Comparison of ENCODE assay signal across 19 mouse cellular contexts in genomic region chr19:55164162-55164561, GRCm38 (mm10). TPM values are rescaled to one million over a fixed set of nuclear protein-coding genes. Genes with fewer than 3 reads are reported as not detected.
"Had no signal": no experiment of that assay in that cellular context is flagged by ENCODE, and none has a peak within 500 bp of the region (broad histone marks: within the 10 kb centered on the region; RNA-seq: fewer than 3 reads in every experiment).

No protein-coding gene starts in this region.

- H3K4me2 ChIP-seq: lung, embryonic 14.5 days; midbrain, embryonic 12.5 days; neural tube, embryonic 13.5 days; neural tube, embryonic 15.5 days had no signal

- DNase-seq: lung, embryonic 14.5 days; midbrain, embryonic 14.5 days; retina, postnatal 1 day; right cerebral cortex, adult 18-20 months; right cerebral cortex, postnatal 25 days; right cerebral cortex, postnatal 4 days; spleen, adult 18-20 months; thymus, adult 18-20 months; thymus, postnatal 14 days; thymus, postnatal 36 days had no signal

- H3K9ac ChIP-seq: lung, embryonic 14.5 days; midbrain, embryonic 12.5 days; neural tube, embryonic 13.5 days; neural tube, embryonic 15.5 days had no signal

- H3K4me1 ChIP-seq: midbrain, embryonic 12.5 days; neural tube, embryonic 13.5 days; neural tube, embryonic 15.5 days had no signal

- H3K4me3 ChIP-seq: midbrain, embryonic 10.5 days; midbrain, embryonic 12.5 days; myocyte; neural tube, embryonic 13.5 days; neural tube, embryonic 15.5 days had no signal

- H3K9me3 ChIP-seq: midbrain, embryonic 10.5 days; midbrain, embryonic 12.5 days; neural tube, embryonic 15.5 days had no signal

- H3K36me3 ChIP-seq: midbrain, embryonic 10.5 days; midbrain, embryonic 12.5 days; neural tube, embryonic 13.5 days; neural tube, embryonic 15.5 days had no signal

- H3K27me3 ChIP-seq: midbrain, embryonic 12.5 days; neural tube, embryonic 13.5 days; neural tube, embryonic 15.5 days had no signal

- H3K27ac ChIP-seq: midbrain, embryonic 10.5 days; midbrain, embryonic 12.5 days; neural tube, embryonic 13.5 days; neural tube, embryonic 15.5 days had no signal

RNA-seq across cellular contexts. Expression of gene Tectb, which starts 16.4 kb away (rescaled TPM):
- total RNA-seq: megakaryocyte, adult 5-6 weeks; megakaryocyte-erythroid progenitor cell, adult 5-6 weeks had no signal
- polyA plus RNA-seq: lung, embryonic 14.5 days; midbrain, embryonic 10.5 days; myocyte; neural tube, embryonic 11.5 days; neural tube, embryonic 15.5 days; small intestine, adult 2 months had no signal
